Mouse (Mus musculus): ENCODE data around the gene Dock8. TPM values are rescaled to one million over a fixed set of nuclear protein-coding genes. Genes with fewer than 3 reads are reported as not detected.

Gene Dock8
- total and polyA plus RNA-seq, 2 experiments from 2014 or later = 1.1 to 2.9 TPM

DNA sequence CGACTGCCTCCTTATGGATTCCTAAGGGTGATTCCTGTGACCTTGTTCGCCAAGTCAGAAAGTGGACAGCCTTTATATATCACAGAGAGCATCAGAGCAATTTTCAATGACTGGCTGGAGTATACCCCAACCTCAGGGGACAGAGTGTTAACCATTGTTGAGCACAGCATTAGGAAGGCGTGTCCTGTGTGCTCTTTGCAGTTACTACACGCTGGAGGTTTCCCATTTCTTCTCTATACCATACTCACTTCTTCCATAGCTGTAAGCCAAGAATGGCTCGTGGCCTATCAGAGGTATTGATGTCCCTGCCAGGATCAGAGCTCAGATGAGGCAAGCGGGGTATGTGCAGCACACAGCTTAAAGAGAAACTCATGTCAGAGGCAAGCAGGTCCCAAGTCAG is 181.2 kb downstream of the Dock8 start:
- Histone ChIP-seq H3K4me2 (ENCODE audit: low read depth, low read length) (no peak overlapping the region), H3K27me3 (ENCODE audit: insufficient read depth, low read length) (no peaks in the 10 kb centered on the region), H3K4me1 (ENCODE audit: insufficient read depth, low read length) (no peaks in the 10 kb centered on the region), H3K9ac (replicated peaks; ENCODE audit: low read length) (no peak overlapping the region), H3K27ac (no peak overlapping the region), H3K36me3 (ENCODE audit: insufficient read depth, low read length) (no peaks in the 10 kb centered on the region), H3K4me3 (ENCODE audit: low read length) (no peak overlapping the region), H3K9me3 (ENCODE audit: low read length) (no peaks in the 10 kb centered on the region)
- ATAC-seq (no peak), DNase-seq (ENCODE audit: low spot score) (no peak)
- WGBS = 87% methylated on average over 6 of the region's 6 CpGs
- no peak for TF ChIP-seq CTCF (IDR thresholded peaks at IDR 0.05; ENCODE audit: low read depth)

DNA sequence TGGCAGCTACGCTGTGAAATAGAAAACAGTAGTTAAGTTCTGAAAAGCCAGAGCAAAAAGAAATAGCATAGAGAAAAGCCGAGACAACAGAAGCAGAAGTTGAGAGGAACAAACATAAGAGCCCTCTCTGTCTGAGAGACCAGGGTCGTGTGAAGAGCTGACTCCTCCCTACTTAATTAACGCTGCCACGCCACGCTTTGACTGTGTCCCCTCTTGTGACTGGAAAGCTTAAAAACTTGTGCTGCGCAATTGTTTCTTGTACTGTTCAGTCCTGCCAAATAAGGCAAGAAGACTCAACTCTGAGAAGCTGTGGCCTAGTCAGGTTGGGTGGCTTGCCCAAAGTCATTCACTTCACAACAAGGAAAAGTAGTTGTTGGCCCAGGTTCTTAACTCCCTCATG is 184.7 kb downstream of the Dock8 start:
- H3K27ac ChIP-seq = peak overlapping the region; percentile 64; the same call in 1 of the 2 replicates
- no peak overlapping the region for H3K9ac ChIP-seq (replicated peaks; ENCODE audit: low read length)
- WGBS = 56% methylated on average over 7 of the region's 7 CpGs
- no peak for TF ChIP-seq CTCF (IDR thresholded peaks at IDR 0.05; ENCODE audit: low read depth)
- peak; percentile 46 for DNase-seq (ENCODE audit: low spot score)
- no peaks in the 10 kb centered on the region for H3K36me3 ChIP-seq (ENCODE audit: insufficient read depth, low read length)
- no peak overlapping the region for H3K4me3 ChIP-seq (ENCODE audit: low read length)
- no peaks in the 10 kb centered on the region for H3K4me1 ChIP-seq (ENCODE audit: insufficient read depth, low read length)
- no peaks in the 10 kb centered on the region for H3K27me3 ChIP-seq (ENCODE audit: insufficient read depth, low read length)
- no peak overlapping the region for H3K4me2 ChIP-seq (ENCODE audit: low read depth, low read length)
- no peaks in the 10 kb centered on the region for H3K9me3 ChIP-seq (ENCODE audit: low read length)
- peak; percentile 76; the same call in 1 of the 2 replicates for ATAC-seq

GRCm38 (mm10) chr19:25186316-25186715 is 187.0 kb downstream of the Dock8 start:
- no peaks in the 10 kb centered on the region for H3K4me1 ChIP-seq (ENCODE audit: insufficient read depth, low read length)
- no peak for ATAC-seq
- no peak for DNase-seq (ENCODE audit: low spot score)
- H3K9ac ChIP-seq (replicated peaks; ENCODE audit: low read length) = no peak overlapping the region
- no peak overlapping the region for H3K4me3 ChIP-seq (ENCODE audit: low read length)
- H3K4me2 ChIP-seq (ENCODE audit: low read depth, low read length) = no peak overlapping the region
- 78% methylated on average over 5 of the region's 5 CpGs for WGBS
- no peaks in the 10 kb centered on the region for H3K27me3 ChIP-seq (ENCODE audit: insufficient read depth, low read length)
- H3K36me3 ChIP-seq (ENCODE audit: insufficient read depth, low read length) = no peaks in the 10 kb centered on the region
- H3K9me3 ChIP-seq (ENCODE audit: low read length) = no peaks in the 10 kb centered on the region
- no peak for TF ChIP-seq CTCF (IDR thresholded peaks at IDR 0.05; ENCODE audit: low read depth)
- no peak overlapping the region for H3K27ac ChIP-seq

GRCm38 (mm10) chr19:25187681-25188080 is 188.3 kb downstream of the Dock8 start:
- Histone ChIP-seq H3K4me1 (ENCODE audit: insufficient read depth, low read length) (no peaks in the 10 kb centered on the region), H3K9me3 (ENCODE audit: low read length) (no peaks in the 10 kb centered on the region), H3K4me2 (ENCODE audit: low read depth, low read length) (no peak overlapping the region), H3K9ac (replicated peaks; ENCODE audit: low read length) (no peak overlapping the region), H3K4me3 (ENCODE audit: low read length) (no peak overlapping the region), H3K27ac (no peak overlapping the region), H3K36me3 (ENCODE audit: insufficient read depth, low read length) (no peaks in the 10 kb centered on the region), H3K27me3 (ENCODE audit: insufficient read depth, low read length) (no peaks in the 10 kb centered on the region)
- WGBS = 78% methylated on average over 18 of the region's 18 CpGs
- DNase-seq (ENCODE audit: low spot score) (no peak), ATAC-seq (no peak)
- TF ChIP-seq CTCF (IDR thresholded peaks at IDR 0.05; ENCODE audit: low read depth) = no peak

- ATAC-seq (no peak), DNase-seq (ENCODE audit: low spot score) (no peak)
- Histone ChIP-seq H3K9me3 (ENCODE audit: low read length) (no peaks in the 10 kb centered on the region), H3K4me3 (ENCODE audit: low read length) (no peak overlapping the region), H3K4me2 (ENCODE audit: low read depth, low read length) (no peak overlapping the region), H3K4me1 (ENCODE audit: insufficient read depth, low read length) (no peaks in the 10 kb centered on the region), H3K27me3 (ENCODE audit: insufficient read depth, low read length) (no peaks in the 10 kb centered on the region), H3K27ac (no peak overlapping the region), H3K9ac (replicated peaks; ENCODE audit: low read length) (no peak overlapping the region), H3K36me3 (ENCODE audit: insufficient read depth, low read length) (no peaks in the 10 kb centered on the region)
- TF ChIP-seq CTCF (IDR thresholded peaks at IDR 0.05; ENCODE audit: low read depth) = no peak
- WGBS = 93% methylated on average over 9 of the region's 9 CpGs
These were observed 194.4 kb downstream of the Dock8 start for GRCm38 (mm10) chr19:25193751-25194150.

DNA sequence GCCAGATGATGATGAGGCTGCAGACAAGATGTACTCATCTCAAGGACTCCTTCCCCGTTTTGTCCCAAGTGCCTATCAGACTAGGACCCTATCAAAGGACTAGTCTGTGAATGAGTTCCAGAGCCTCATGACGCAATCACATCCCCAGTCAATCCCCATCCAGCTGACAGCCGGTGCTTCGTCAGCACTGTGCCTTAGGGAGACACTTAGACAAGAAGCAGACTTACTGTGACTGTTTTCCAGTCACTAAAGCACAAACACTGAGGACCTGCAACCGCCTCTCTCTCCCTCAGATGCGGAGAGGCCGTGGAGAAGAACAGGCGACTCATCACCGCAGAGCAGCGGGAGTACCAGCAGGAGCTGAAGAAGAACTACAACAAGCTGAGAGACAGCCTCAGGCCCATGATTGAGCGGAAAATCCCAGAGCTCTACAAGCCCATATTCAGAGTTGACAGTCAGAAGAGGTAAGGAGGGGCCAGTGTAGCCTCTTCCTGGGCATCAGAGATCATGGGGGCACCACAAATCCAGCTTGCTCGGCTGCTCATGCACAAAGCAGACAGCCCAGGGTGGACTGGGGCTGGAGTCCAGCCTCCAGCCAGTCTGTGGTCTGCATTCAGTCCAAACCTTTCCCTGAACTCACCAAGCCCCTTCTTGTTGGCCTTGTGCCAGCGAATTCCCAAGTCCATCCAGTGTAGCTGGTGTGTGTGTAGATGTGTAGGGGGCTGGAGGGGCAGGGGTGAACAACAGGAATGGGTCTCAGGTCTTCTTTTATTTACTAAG is 200.9 kb downstream of the Dock8 start:
- H3K27ac ChIP-seq = no peak overlapping the region
- H3K9me3 ChIP-seq (ENCODE audit: low read length) = no peaks in the 10 kb centered on the region
- no peaks in the 10 kb centered on the region for H3K4me1 ChIP-seq (ENCODE audit: insufficient read depth, low read length)
- ATAC-seq (no peak), DNase-seq (ENCODE audit: low spot score) (peak; percentile 22)
- no peak overlapping the region for H3K4me3 ChIP-seq (ENCODE audit: low read length)
- 65% methylated on average over 13 of the region's 13 CpGs for whole genome bisulfite sequencing
- H3K9ac ChIP-seq (replicated peaks; ENCODE audit: low read length) = no peak overlapping the region
- no peaks in the 10 kb centered on the region for H3K36me3 ChIP-seq (ENCODE audit: insufficient read depth, low read length)
- no peak overlapping the region for H3K4me2 ChIP-seq (ENCODE audit: low read depth, low read length)
- TF ChIP-seq CTCF (IDR thresholded peaks at IDR 0.05; ENCODE audit: low read depth) = no peak
- H3K27me3 ChIP-seq (ENCODE audit: insufficient read depth, low read length) = no peaks in the 10 kb centered on the region

DNA sequence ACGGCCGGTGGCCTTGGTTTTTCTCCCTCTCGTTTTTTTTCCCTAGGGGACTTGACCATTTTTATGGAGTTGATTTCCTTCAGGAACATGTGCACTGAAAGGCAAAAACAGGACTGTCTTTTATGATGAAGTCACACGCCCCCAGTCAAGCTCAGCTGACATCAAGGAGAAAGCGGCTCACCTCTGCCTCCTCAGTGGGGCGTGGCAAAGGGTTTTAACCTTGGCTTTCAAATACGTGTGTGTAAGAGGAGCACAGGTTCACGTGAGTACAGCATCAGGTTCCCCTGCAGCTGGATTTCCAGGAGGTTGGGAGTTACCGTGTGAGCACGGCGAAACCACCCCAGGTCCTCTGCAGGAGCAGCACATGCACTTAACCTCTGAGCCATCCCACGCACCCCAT is 203.7 kb downstream of the Dock8 start:
- Histone ChIP-seq H3K4me2 (ENCODE audit: low read depth, low read length) (no peak overlapping the region), H3K27ac (no peak overlapping the region), H3K4me3 (ENCODE audit: low read length) (no peak overlapping the region), H3K4me1 (ENCODE audit: insufficient read depth, low read length) (peaks cover 6% of the 10 kb centered on the region; the same call in 1 of the 2 replicates), H3K27me3 (ENCODE audit: insufficient read depth, low read length) (no peaks in the 10 kb centered on the region), H3K9me3 (ENCODE audit: low read length) (no peaks in the 10 kb centered on the region), H3K36me3 (ENCODE audit: insufficient read depth, low read length) (no peaks in the 10 kb centered on the region), H3K9ac (replicated peaks; ENCODE audit: low read length) (no peak overlapping the region)
- no peak for TF ChIP-seq CTCF (IDR thresholded peaks at IDR 0.05; ENCODE audit: low read depth)
- no peak for ATAC-seq
- 84% methylated on average over 12 of the region's 12 CpGs for WGBS
- no peak for DNase-seq (ENCODE audit: low spot score)

All from hindbrain, postnatal 0 days (tissue).